In the genomic region with DNA sequence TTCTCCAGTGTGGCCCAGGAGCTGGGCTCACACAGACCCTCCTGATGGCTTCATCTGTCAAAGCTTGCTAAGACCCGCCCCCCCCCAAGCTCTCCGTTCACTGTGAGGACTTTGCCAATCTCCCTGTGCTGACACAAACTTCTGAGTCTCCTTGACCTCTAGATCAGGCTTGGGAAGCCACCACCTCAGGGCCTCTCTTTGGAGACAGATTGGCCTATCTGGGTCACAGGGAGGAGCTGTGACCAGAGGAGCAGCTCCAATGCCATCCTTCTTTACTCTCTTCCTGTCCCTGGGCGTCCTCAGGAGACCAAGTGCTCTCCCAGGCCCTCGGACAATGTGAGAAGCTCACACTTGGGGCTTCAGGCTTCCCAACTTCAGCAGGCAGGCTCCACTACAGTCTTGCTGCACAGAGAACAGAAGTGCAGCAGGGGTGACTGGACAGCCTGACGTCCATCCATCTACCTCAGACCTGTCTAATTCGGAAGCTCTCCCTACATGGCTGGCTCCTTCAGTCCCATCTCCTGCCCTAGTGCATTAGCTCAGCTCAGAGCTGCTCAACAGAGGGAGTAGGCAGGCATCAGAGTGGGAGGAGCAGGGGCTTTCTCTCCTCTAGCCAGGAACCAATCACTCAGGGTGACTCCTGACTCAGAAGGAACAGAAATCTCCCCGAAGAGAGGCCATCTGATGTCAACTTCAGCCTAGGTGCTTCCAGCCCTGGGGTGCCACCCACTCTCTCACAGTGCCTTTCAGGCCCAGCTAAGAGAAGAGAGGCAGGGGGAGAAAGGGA, we compare ENCODE assay signal across 11 mouse cellular contexts. TPM values are rescaled to one million over a fixed set of nuclear protein-coding genes. Genes with fewer than 3 reads are reported as not detected.
A peak's percentile ranks its signal among the peaks of the same experiment; 100 is the strongest.
DNase-seq lines count a peak whose midpoint lies in the region; ATAC-seq and TF ChIP-seq lines count a peak whose summit lies in the region.
"Had no signal": no experiment of that assay in that cellular context is flagged by ENCODE, and none has a peak within 500 bp of the region (broad histone marks: within the 10 kb centered on the region; RNA-seq: fewer than 3 reads in every experiment).

No protein-coding gene starts in this region.

- peak overlapping the region; percentile 87 for H3K27ac ChIP-seq in kidney, embryonic 15.5 days
- peak overlapping the region; percentile 4; the same call in 1 of the 2 replicates for H3K27ac ChIP-seq in embryonic facial prominence, embryonic 15.5 days (replicated peaks)
- peak overlapping the region; percentile 46; the same call in 1 of the 2 replicates for H3K27ac ChIP-seq in liver, embryonic 11.5 days (ENCODE audit: low read depth, low read length)
- H3K27ac ChIP-seq in olfactory bulb, adult 2 months (ENCODE audit: insufficient read depth, low read depth, low read length), result no peak overlapping the region
- H3K27ac ChIP-seq: heart, adult 2 months; limb, embryonic 15.5 days had no signal

- peaks cover 57% of the 10 kb centered on the region for H3K4me1 ChIP-seq in kidney, embryonic 15.5 days
- peaks cover 51% of the 10 kb centered on the region for H3K4me1 ChIP-seq in embryonic facial prominence, embryonic 15.5 days
- H3K4me1 ChIP-seq in liver, embryonic 11.5 days (replicated peaks; ENCODE audit: control insufficient read depth, insufficient read depth, low read length), result peaks cover 14% of the 10 kb centered on the region
- peaks cover 52% of the 10 kb centered on the region for H3K4me1 ChIP-seq in olfactory bulb, adult 2 months (ENCODE audit: control insufficient read depth, insufficient read depth, low read length)

- no peak overlapping the region for H3K4me3 ChIP-seq in kidney, embryonic 15.5 days (replicated peaks)
- H3K4me3 ChIP-seq in embryonic facial prominence, embryonic 15.5 days (replicated peaks), result no peak overlapping the region
- no peak overlapping the region for H3K4me3 ChIP-seq in liver, embryonic 11.5 days (ENCODE audit: low read depth, low read length)
- H3K4me3 ChIP-seq in olfactory bulb, adult 2 months (ENCODE audit: insufficient read depth, low read depth, low read length), result peak overlapping the region; percentile 2; the same call in 1 of the 2 replicates
- H3K4me3 ChIP-seq: heart, adult 2 months; limb, embryonic 15.5 days; myocyte had no signal

- H3K9me3 ChIP-seq in kidney, embryonic 15.5 days (replicated peaks), result no peaks in the 10 kb centered on the region
- H3K9me3 ChIP-seq in embryonic facial prominence, embryonic 15.5 days (replicated peaks), result no peaks in the 10 kb centered on the region
- no peaks in the 10 kb centered on the region for H3K9me3 ChIP-seq in liver, embryonic 11.5 days (ENCODE audit: control insufficient read depth, low read length)
- H3K9me3 ChIP-seq: limb, embryonic 15.5 days had no signal

- no peak for ATAC-seq in kidney, embryonic 15.5 days (replicated peaks; ENCODE audit: low FRiP score)
- no peak for ATAC-seq in embryonic facial prominence, embryonic 15.5 days (ENCODE audit: insufficient number of reproducible peaks, low FRiP score, low TSS enrichment, low read depth)
- ATAC-seq in liver, embryonic 11.5 days (replicated peaks; ENCODE audit: low FRiP score), result 0 out of 2 replicates have a peak, but pooled peaks have one; percentile 5

- peaks cover 21% of the 10 kb centered on the region for H3K27me3 ChIP-seq in kidney, embryonic 15.5 days
- H3K27me3 ChIP-seq in embryonic facial prominence, embryonic 15.5 days, result no peaks in the 10 kb centered on the region
- H3K27me3 ChIP-seq in liver, embryonic 11.5 days (replicated peaks; ENCODE audit: control insufficient read depth, insufficient read depth, low read length), result peaks cover 42% of the 10 kb centered on the region

- no peak for DNase-seq in kidney, postnatal 14 days
- DNase-seq in liver, embryonic 11.5 days (ENCODE audit: low spot score), result no peak
- no peak for DNase-seq in gastrocnemius, postnatal 25 days
- DNase-seq in layer of hippocampus, postnatal 25 days (ENCODE audit: extremely low spot score in 1 of 2, low spot score in 1 of 2), result no peak
- no peak for DNase-seq in thymus, postnatal 25 days
- DNase-seq: heart, adult 2 months had no signal

- no peak for TF ChIP-seq CTCF in olfactory bulb, adult 2 months (IDR thresholded peaks at IDR 0.05; ENCODE audit: insufficient read depth, low read depth, low read length)

- H3K4me2 ChIP-seq in kidney, embryonic 15.5 days, result no peak overlapping the region
- H3K4me2 ChIP-seq in embryonic facial prominence, embryonic 15.5 days (replicated peaks), result no peak overlapping the region
- H3K4me2 ChIP-seq in liver, embryonic 11.5 days, result no peak overlapping the region
- H3K4me2 ChIP-seq: limb, embryonic 15.5 days had no signal

- no peak overlapping the region for H3K9ac ChIP-seq in kidney, embryonic 15.5 days
- H3K9ac ChIP-seq in embryonic facial prominence, embryonic 15.5 days, result no peak overlapping the region
- H3K9ac ChIP-seq in liver, embryonic 11.5 days (ENCODE audit: low read depth, low read length), result no peak overlapping the region
- H3K9ac ChIP-seq: limb, embryonic 15.5 days had no signal

- 68% methylated on average over 7 of the region's 7 CpGs for WGBS in kidney, embryonic 15.5 days
- 68% methylated on average over 7 of the region's 7 CpGs for WGBS in embryonic facial prominence, embryonic 15.5 days
- 57% methylated on average over 7 of the region's 7 CpGs for WGBS in liver, embryonic 11.5 days
- WGBS in olfactory bulb, adult 2 months, result 71% methylated on average over 7 of the region's 7 CpGs

- no peaks in the 10 kb centered on the region for H3K36me3 ChIP-seq in kidney, embryonic 15.5 days
- H3K36me3 ChIP-seq in embryonic facial prominence, embryonic 15.5 days, result no peaks in the 10 kb centered on the region
- H3K36me3 ChIP-seq in liver, embryonic 11.5 days (ENCODE audit: control insufficient read depth, insufficient read depth, low read length), result no peaks in the 10 kb centered on the region
- H3K36me3 ChIP-seq: limb, embryonic 15.5 days had no signal

- no peak for TF ChIP-seq POLR2A in olfactory bulb, adult 2 months (IDR thresholded peaks at IDR 0.05; ENCODE audit: insufficient read depth, low read depth, low read length)

RNA-seq across cellular contexts. Expression of gene Sema4a, which starts 4.0 kb away (rescaled TPM):
- polyA plus RNA-seq in kidney, embryonic 15.5 days (2015; fragmentation: Nextera tagmentation; extraction: Ambion mirVana), result 14.0 and 14.7 TPM in 2 replicates
- polyA plus RNA-seq in embryonic facial prominence, embryonic 15.5 days (2015; fragmentation: Nextera tagmentation; extraction: Ambion mirVana), result 18.5 and 21.9 TPM in 2 replicates
- 14.3 and 19.0 TPM in 2 replicates for polyA plus RNA-seq in liver, embryonic 11.5 days (2014; fragmentation: Nextera tagmentation; extraction: Ambion mirVana)
- polyA plus RNA-seq in olfactory bulb, adult 2 months (2012; ENCODE audit: insufficient read depth, insufficient read length, low replicate concordance, missing spikeins), result not detected in 2 replicates
- total RNA-seq in gastrocnemius, postnatal 25 days (2021), result 1 to 10 TPM; 1.6 to 1.8 TPM
- total RNA-seq in layer of hippocampus, postnatal 25 days (2021), result 10 to 100 TPM; 33.3 to 42.8 TPM

RNA-seq across cellular contexts. Expression of gene Slc25a44, which starts 32.0 kb away (rescaled TPM):
- 17.5 and 17.6 TPM in 2 replicates for polyA plus RNA-seq in kidney, embryonic 15.5 days (2015; fragmentation: Nextera tagmentation; extraction: Ambion mirVana)
- polyA plus RNA-seq in embryonic facial prominence, embryonic 15.5 days (2015; fragmentation: Nextera tagmentation; extraction: Ambion mirVana), result 16.3 and 17.9 TPM in 2 replicates
- polyA plus RNA-seq in liver, embryonic 11.5 days (2014; fragmentation: Nextera tagmentation; extraction: Ambion mirVana), result 20.6 and 20.7 TPM in 2 replicates
- polyA plus RNA-seq in olfactory bulb, adult 2 months (2012; ENCODE audit: insufficient read depth, insufficient read length, low replicate concordance, missing spikeins), result not detected in 2 replicates
- 10 to 100 TPM; 14.3 to 14.5 TPM for total RNA-seq in gastrocnemius, postnatal 25 days (2021)
- total RNA-seq in layer of hippocampus, postnatal 25 days (2021), result 10 to 100 TPM; 74.3 to 75.8 TPM

RNA-seq across cellular contexts. Expression of gene Pmf1, which starts 46.8 kb away (rescaled TPM):
- 152 TPM in 2 replicates for polyA plus RNA-seq in kidney, embryonic 15.5 days (2015; fragmentation: Nextera tagmentation; extraction: Ambion mirVana)
- 96.0 and 108 TPM in 2 replicates for polyA plus RNA-seq in embryonic facial prominence, embryonic 15.5 days (2015; fragmentation: Nextera tagmentation; extraction: Ambion mirVana)
- 153 and 165 TPM in 2 replicates for polyA plus RNA-seq in liver, embryonic 11.5 days (2014; fragmentation: Nextera tagmentation; extraction: Ambion mirVana)
- polyA plus RNA-seq in olfactory bulb, adult 2 months (2012; ENCODE audit: insufficient read depth, insufficient read length, low replicate concordance, missing spikeins), result not detected in 2 replicates
- 10 to 100 TPM; 16.9 to 19.0 TPM for total RNA-seq in gastrocnemius, postnatal 25 days (2021)
- 1 to 10 TPM; 4.5 to 5.6 TPM for total RNA-seq in layer of hippocampus, postnatal 25 days (2021)

RNA-seq across cellular contexts. Expression of gene Lmna, which starts 52.8 kb away (rescaled TPM):
- 89.2 and 92.0 TPM in 2 replicates for polyA plus RNA-seq in kidney, embryonic 15.5 days (2015; fragmentation: Nextera tagmentation; extraction: Ambion mirVana)
- 625 and 678 TPM in 2 replicates for polyA plus RNA-seq in embryonic facial prominence, embryonic 15.5 days (2015; fragmentation: Nextera tagmentation; extraction: Ambion mirVana)
- 155 and 157 TPM in 2 replicates for polyA plus RNA-seq in liver, embryonic 11.5 days (2014; fragmentation: Nextera tagmentation; extraction: Ambion mirVana)
- polyA plus RNA-seq in olfactory bulb, adult 2 months (2012; ENCODE audit: insufficient read depth, insufficient read length, low replicate concordance, missing spikeins), result not detected in 2 replicates
- 100 to 1,000 TPM in 1 of 2 experiments, 10 to 100 TPM in 1; 99.2 to 106 TPM for total RNA-seq in gastrocnemius, postnatal 25 days (2021)
- total RNA-seq in layer of hippocampus, postnatal 25 days (2021), result 10 to 100 TPM; 35.6 to 38.8 TPM
